Mouse (Mus musculus): ENCODE data around the gene Cog2.

- no peak for TF ChIP-seq USF2 (IDR thresholded peaks at IDR 0.05; ENCODE audit: borderline replicate concordance in 1 of 2, insufficient read depth in 1 of 2, low read depth in 1 of 2, low read length in 2 of 2)
- no peak for TF ChIP-seq NELFE (IDR thresholded peaks at IDR 0.05; ENCODE audit: low read depth, low read length)
- no peak for TF ChIP-seq CTCF (IDR thresholded peaks at IDR 0.05 in 2 of 3, conservative IDR thresholded peaks at IDR 0.05 in 1 of 3; ENCODE audit: control insufficient read depth in 1 of 3, insufficient read depth in 1 of 3, low read depth in 2 of 3, low read length in 3 of 3, poor library complexity in 1 of 3, severe bottlenecking in 1 of 3)
- TF ChIP-seq POLR2A (IDR thresholded peaks at IDR 0.05; ENCODE audit: control insufficient read depth in 1 of 2, insufficient read depth in 1 of 2, low read depth in 1 of 2, low read length in 2 of 2, poor library complexity in 1 of 2): no peak
- TF ChIP-seq HCFC1 (IDR thresholded peaks at IDR 0.05; ENCODE audit: low read depth, low read length): no peak
- TF ChIP-seq SMC3 (IDR thresholded peaks at IDR 0.05; ENCODE audit: low read depth, low read length): no peak
- no peak for TF ChIP-seq GATA1 (IDR thresholded peaks at IDR 0.05; ENCODE audit: low read depth, low read length)
- no peak for TF ChIP-seq MAZ (IDR thresholded peaks at IDR 0.05; ENCODE audit: low read depth, low read length)
- TF ChIP-seq ZMIZ1 (IDR thresholded peaks at IDR 0.05; ENCODE audit: low read depth, low read length): no peak
- TF ChIP-seq ZNF384 (IDR thresholded peaks at IDR 0.05; ENCODE audit: low read depth, low read length): no peak
- TF ChIP-seq POLR2AphosphoS5 (IDR thresholded peaks at IDR 0.05; ENCODE audit: borderline replicate concordance, low read depth, low read length): no peak
These were observed 12.1 kb downstream of the Cog2 start for GRCm38 (mm10) chr8:124532626-124533025.
